Mouse (Mus musculus): ENCODE results near the gene Fuk. TPM values are rescaled to one million over a fixed set of nuclear protein-coding genes. Genes with fewer than 3 reads are reported as not detected.
"Not testable (repeated sequence)": the region's sequence is repeated elsewhere in the genome, so short reads cannot be mapped to it uniquely, and the experiment has no call there.

Gene Fuk
- polyA plus RNA-seq, 1 experiment from 2014 or later = 4.3 TPM

GRCm38 (mm10) chr8:110861347-110862025 is 40.8 kb downstream of the Fuk start:
- WGBS = 90% methylated on average over 7 of the region's 7 CpGs
- not testable (repeated sequence) for H3K9ac ChIP-seq (ENCODE audit: low read length); ATAC-seq (ENCODE audit: low FRiP score); H3K4me3 ChIP-seq (ENCODE audit: low read depth, low read length); H3K27ac ChIP-seq (ENCODE audit: low read depth, low read length); DNase-seq (ENCODE audit: low spot score, missing footprints); H3K27me3 ChIP-seq (ENCODE audit: control insufficient read depth, insufficient read depth, low read length); H3K4me2 ChIP-seq; H3K9me3 ChIP-seq (ENCODE audit: control insufficient read depth, low read length); H3K4me1 ChIP-seq (ENCODE audit: control insufficient read depth, insufficient read depth, low read length)
- H3K36me3 ChIP-seq (ENCODE audit: control insufficient read depth, insufficient read depth, low read length) = peaks cover 16% of the 10 kb centered on the region; the same call in 1 of the 2 replicates

- H3K27me3 ChIP-seq (ENCODE audit: control insufficient read depth, insufficient read depth, low read length) = no peaks in the 10 kb centered on the region
- no peak for DNase-seq (ENCODE audit: low spot score, missing footprints)
- no peak overlapping the region for H3K4me3 ChIP-seq (ENCODE audit: low read depth, low read length)
- H3K9ac ChIP-seq (ENCODE audit: low read length) = no peak overlapping the region
- H3K36me3 ChIP-seq (ENCODE audit: control insufficient read depth, insufficient read depth, low read length) = peaks cover 16% of the 10 kb centered on the region; the same call in 1 of the 2 replicates
- no peaks in the 10 kb centered on the region for H3K9me3 ChIP-seq (ENCODE audit: control insufficient read depth, low read length)
- no peak overlapping the region for H3K27ac ChIP-seq (ENCODE audit: low read depth, low read length)
- 87% methylated on average over 7 of the region's 7 CpGs for WGBS
- no peak overlapping the region for H3K4me2 ChIP-seq
- no peaks in the 10 kb centered on the region for H3K4me1 ChIP-seq (ENCODE audit: control insufficient read depth, insufficient read depth, low read length)
- ATAC-seq (ENCODE audit: low FRiP score) = no peak
These were observed 42.4 kb downstream of the Fuk start for GRCm38 (mm10) chr8:110859651-110860501.

- Histone ChIP-seq H3K4me1 (ENCODE audit: control insufficient read depth, insufficient read depth, low read length) (no peaks in the 10 kb centered on the region), H3K27ac (ENCODE audit: low read depth, low read length) (no peak overlapping the region), H3K4me2 (no peak overlapping the region), H3K36me3 (ENCODE audit: control insufficient read depth, insufficient read depth, low read length) (peaks cover 25% of the 10 kb centered on the region), H3K9me3 (ENCODE audit: control insufficient read depth, low read length) (no peaks in the 10 kb centered on the region), H3K27me3 (ENCODE audit: control insufficient read depth, insufficient read depth, low read length) (no peaks in the 10 kb centered on the region), H3K4me3 (ENCODE audit: low read depth, low read length) (no peak overlapping the region), H3K9ac (ENCODE audit: low read length) (no peak overlapping the region)
- DNase-seq (ENCODE audit: low spot score, missing footprints) = no peak
- 86% methylated on average over 4 of the region's 5 CpGs for WGBS
- ATAC-seq (ENCODE audit: low FRiP score) = no peak
These were observed 45.4 kb downstream of the Fuk start for GRCm38 (mm10) chr8:110856760-110857461.

- H3K9ac ChIP-seq (ENCODE audit: low read length); H3K4me1 ChIP-seq (ENCODE audit: control insufficient read depth, insufficient read depth, low read length); H3K4me2 ChIP-seq; H3K9me3 ChIP-seq (ENCODE audit: control insufficient read depth, low read length); H3K27ac ChIP-seq (ENCODE audit: low read depth, low read length); ATAC-seq (ENCODE audit: low FRiP score); H3K27me3 ChIP-seq (ENCODE audit: control insufficient read depth, insufficient read depth, low read length); DNase-seq (ENCODE audit: low spot score, missing footprints); H3K4me3 ChIP-seq (ENCODE audit: low read depth, low read length): not testable (repeated sequence)
- peaks cover 26% of the 10 kb centered on the region for H3K36me3 ChIP-seq (ENCODE audit: control insufficient read depth, insufficient read depth, low read length)
- WGBS = over 99% methylated on average over 4 of the region's 4 CpGs
These were observed 46.2 kb downstream of the Fuk start for GRCm38 (mm10) chr8:110856073-110856472.

- peaks cover 7% of the 10 kb centered on the region for H3K4me1 ChIP-seq (ENCODE audit: control insufficient read depth, insufficient read depth, low read length)
- no peak overlapping the region for H3K9ac ChIP-seq (ENCODE audit: low read length)
- WGBS = 96% methylated on average over 10 of the region's 10 CpGs
- no peak overlapping the region for H3K27ac ChIP-seq (ENCODE audit: low read depth, low read length)
- peaks cover 23% of the 10 kb centered on the region for H3K36me3 ChIP-seq (ENCODE audit: control insufficient read depth, insufficient read depth, low read length)
- no peak overlapping the region for H3K4me3 ChIP-seq (ENCODE audit: low read depth, low read length)
- ATAC-seq (ENCODE audit: low FRiP score) = no peak
- no peak for DNase-seq (ENCODE audit: low spot score, missing footprints)
- no peaks in the 10 kb centered on the region for H3K9me3 ChIP-seq (ENCODE audit: control insufficient read depth, low read length)
- H3K4me2 ChIP-seq = no peak overlapping the region
- no peaks in the 10 kb centered on the region for H3K27me3 ChIP-seq (ENCODE audit: control insufficient read depth, insufficient read depth, low read length)
These were observed 51.1 kb downstream of the Fuk start for GRCm38 (mm10) chr8:110851186-110851585.

GRCm38 (mm10) chr8:110847645-110848495 is 54.4 kb downstream of the Fuk start:
- no peaks in the 10 kb centered on the region for H3K9me3 ChIP-seq (ENCODE audit: control insufficient read depth, low read length)
- no peaks in the 10 kb centered on the region for H3K27me3 ChIP-seq (ENCODE audit: control insufficient read depth, insufficient read depth, low read length)
- no peak for ATAC-seq (ENCODE audit: low FRiP score)
- H3K36me3 ChIP-seq (ENCODE audit: control insufficient read depth, insufficient read depth, low read length) = peaks cover 18% of the 10 kb centered on the region
- peaks cover 13% of the 10 kb centered on the region for H3K4me1 ChIP-seq (ENCODE audit: control insufficient read depth, insufficient read depth, low read length)
- peak overlapping the region; percentile 97 for H3K9ac ChIP-seq (ENCODE audit: low read length)
- no peak overlapping the region for H3K27ac ChIP-seq (ENCODE audit: low read depth, low read length)
- H3K4me3 ChIP-seq (ENCODE audit: low read depth, low read length) = peak overlapping the region; percentile 96
- WGBS = 59% methylated on average over 14 of the region's 14 CpGs
- peak overlapping the region; percentile 86 for H3K4me2 ChIP-seq
- no peak for DNase-seq (ENCODE audit: low spot score, missing footprints)

- peak overlapping the region; percentile 96 for H3K4me3 ChIP-seq (ENCODE audit: low read depth, low read length)
- 3% methylated on average over 13 of the region's 13 CpGs for WGBS
- H3K4me1 ChIP-seq (ENCODE audit: control insufficient read depth, insufficient read depth, low read length) = peaks cover 13% of the 10 kb centered on the region
- H3K4me2 ChIP-seq = peak overlapping the region; percentile 86
- H3K27me3 ChIP-seq (ENCODE audit: control insufficient read depth, insufficient read depth, low read length) = no peaks in the 10 kb centered on the region
- peaks cover 18% of the 10 kb centered on the region for H3K36me3 ChIP-seq (ENCODE audit: control insufficient read depth, insufficient read depth, low read length)
- H3K9ac ChIP-seq (ENCODE audit: low read length) = peak overlapping the region; percentile 97
- no peak overlapping the region for H3K27ac ChIP-seq (ENCODE audit: low read depth, low read length)
- H3K9me3 ChIP-seq (ENCODE audit: control insufficient read depth, low read length) = no peaks in the 10 kb centered on the region
- ATAC-seq (ENCODE audit: low FRiP score) (peak; percentile 56), DNase-seq (ENCODE audit: low spot score, missing footprints) (no peak)
These were observed 55.1 kb downstream of the Fuk start for GRCm38 (mm10) chr8:110847171-110847549.

- Histone ChIP-seq H3K4me3 (ENCODE audit: low read depth, low read length) (peak within 1 kb of the TSS; percentile 96), H3K27ac (ENCODE audit: low read depth, low read length) (peak within 1 kb of the TSS; percentile 85), H3K4me1 (ENCODE audit: control insufficient read depth, insufficient read depth, low read length) (peaks cover 13% of the 10 kb centered on the region), H3K9ac (ENCODE audit: low read length) (peak within 1 kb of the TSS; percentile 97), H3K9me3 (ENCODE audit: control insufficient read depth, low read length) (no peaks in the 10 kb centered on the region), H3K36me3 (ENCODE audit: control insufficient read depth, insufficient read depth, low read length) (peaks cover 20% of the 10 kb centered on the region), H3K4me2 (peak within 1 kb of the TSS; percentile 86), H3K27me3 (ENCODE audit: control insufficient read depth, insufficient read depth, low read length) (no peaks in the 10 kb centered on the region)
- peak; percentile 92 for ATAC-seq (ENCODE audit: low FRiP score)
- DNase-seq (ENCODE audit: low spot score, missing footprints) = peak; percentile 98
- under 1% methylated on average over 53 of the region's 53 CpGs for WGBS
These were observed 55.7 kb downstream of the Fuk start, which contains the start of the genes Cog4 and Sf3b3 for GRCm38 (mm10) chr8:110846405-110847170. Gene Cog4, plus strand, starts transcription at chr8:110846600. Gene Sf3b3, minus strand, starts transcription at chr8:110846787.

Data from midbrain, embryonic 11.5 days (tissue).